Mouse (Mus musculus) MEL (cell line): ENCODE results near the gene Tubgcp6. TPM values are rescaled to one million over a fixed set of nuclear protein-coding genes. Genes with fewer than 3 reads are reported as not detected.

Source experiments
- DNase-seq: peaks from one replicate; pipeline ENCODE4 v3.0.0; 2011; ENCODE audit warnings: low read depth, low spot score
- H3K27ac ChIP-seq: 2 replicates; pipeline ENCODE4 v1.5.1; 2012; ENCODE audit warnings: low read depth, mild to moderate bottlenecking, control low read depth, low read length, moderate library complexity; ENCODE audit not compliant: control insufficient read depth
- H3K27me3 ChIP-seq, 2 experiments: fragments of 150-350 bp in 1 of 2; sonication (generic) in 1 of 2; 2 replicates each; pipeline ENCODE4 v1.6.1; 2012; ENCODE audit warnings: low read length in 2 of 2, mild to moderate bottlenecking in 2 of 2, improper control_type of control experiment in 1 of 2, moderate library complexity in 1 of 2; ENCODE audit not compliant: insufficient read depth in 2 of 2, control insufficient read depth in 1 of 2
- H3K36me3 ChIP-seq, 2 experiments: 2 replicates each; pipeline ENCODE4 v1.6.1; 2012 to 2014; ENCODE audit warnings: low read length in 2 of 2, improper control_type of control experiment in 1 of 2, inconsistent platforms in 1 of 2, mild to moderate bottlenecking in 1 of 2; ENCODE audit not compliant: insufficient read depth in 2 of 2, control insufficient read depth in 1 of 2
- H3K4me1 ChIP-seq, 2 experiments: fragments of 150-350 bp in 1 of 2; sonication (generic) in 1 of 2; 2 replicates each; pipeline ENCODE4 v1.6.1; 2012; ENCODE audit warnings: low read length in 2 of 2, improper control_type of control experiment in 1 of 2, mild to moderate bottlenecking in 1 of 2; ENCODE audit not compliant: insufficient read depth in 2 of 2, control insufficient read depth in 1 of 2
- H3K4me3 ChIP-seq, 2 experiments: fragments of 150-350 bp in 1 of 2; sonication (generic) in 1 of 2; 2 replicates each; pipeline ENCODE4 v1.5.1; 2012; ENCODE audit warnings: low read depth in 2 of 2, low read length in 2 of 2, mild to moderate bottlenecking in 2 of 2, moderate library complexity in 2 of 2, control low read depth in 1 of 2, improper control_type of control experiment in 1 of 2; ENCODE audit not compliant: control insufficient read depth in 1 of 2, insufficient read depth in 1 of 2
- H3K79me2 ChIP-seq: 2 replicates; pipeline ENCODE4 v1.6.1; 2012; ENCODE audit warnings: mild to moderate bottlenecking, low read length, moderate library complexity; ENCODE audit not compliant: control insufficient read depth, poor library complexity, insufficient read depth
- H3K9ac ChIP-seq: 2 replicates; pipeline ENCODE4 v1.6.1; 2012; ENCODE audit warnings: low read depth, mild to moderate bottlenecking, control low read depth, low read length, moderate library complexity; ENCODE audit not compliant: control insufficient read depth, poor library complexity, severe bottlenecking
- H3K9me3 ChIP-seq: fragments of 150-350 bp; sonication (generic); replicated peaks from 2 replicates; pipeline ENCODE4 v1.6.1; 2012; ENCODE audit warnings: mild to moderate bottlenecking, low read length, improper control_type of control experiment, moderate library complexity; ENCODE audit not compliant: insufficient read depth
- BHLHE40 ChIP-seq: IDR thresholded peaks from 2 replicates; pipeline ENCODE4 v1.6.1; 2012; ENCODE audit warnings: low read depth, mild to moderate bottlenecking, inconsistent platforms, low read length, improper control_type of control experiment, borderline replicate concordance
- CHD2 ChIP-seq: IDR thresholded peaks from 2 replicates; pipeline ENCODE4 v1.6.1; 2011; ENCODE audit warnings: low read length, improper control_type of control experiment
- E2F4 ChIP-seq: IDR thresholded peaks from 2 replicates; pipeline ENCODE4 v1.6.1; 2011; ENCODE audit warnings: low read depth, low read length, improper control_type of control experiment, borderline replicate concordance
- EP300 ChIP-seq, 2 experiments: IDR thresholded peaks; 2 replicates each; pipeline ENCODE4 v1.6.1; 2011; ENCODE audit warnings: improper control_type of control experiment in 2 of 2, low read length in 2 of 2, low read depth in 1 of 2, mild to moderate bottlenecking in 1 of 2
- GABPA ChIP-seq: IDR thresholded peaks from 2 replicates; pipeline ENCODE4 v1.6.1; 2012; ENCODE audit warnings: low read depth, mild to moderate bottlenecking, inconsistent platforms, low read length, improper control_type of control experiment, moderate library complexity
- MAX ChIP-seq: IDR thresholded peaks from 2 replicates; pipeline ENCODE4 v1.6.1; 2011; ENCODE audit warnings: low read length, improper control_type of control experiment
- MXI1 ChIP-seq: IDR thresholded peaks from 2 replicates; pipeline ENCODE4 v1.6.1; 2011; ENCODE audit warnings: mild to moderate bottlenecking, low read depth, low read length, improper control_type of control experiment
- MYC ChIP-seq: IDR thresholded peaks from 2 replicates; pipeline ENCODE4 v1.6.1; 2011; ENCODE audit warnings: low read depth, mild to moderate bottlenecking, low read length, improper control_type of control experiment, moderate library complexity
- NRF1 ChIP-seq: IDR thresholded peaks from 2 replicates; pipeline ENCODE4 v1.6.1; 2014; ENCODE audit warnings: low read depth, mild to moderate bottlenecking, inconsistent platforms, low read length, improper control_type of control experiment, moderate library complexity; ENCODE audit not compliant: poor library complexity, insufficient read depth, severe bottlenecking
- POLR2AphosphoS5 ChIP-seq: IDR thresholded peaks from 2 replicates; pipeline ENCODE4 v1.6.1; 2012; ENCODE audit warnings: low read depth, borderline replicate concordance, mild to moderate bottlenecking, inconsistent platforms, low read length, moderate library complexity, mixed read lengths
- RAD21 ChIP-seq: IDR thresholded peaks from 2 replicates; pipeline ENCODE4 v1.6.1; 2011; ENCODE audit warnings: mild to moderate bottlenecking, low read depth, low read length, improper control_type of control experiment
- SIN3A ChIP-seq: IDR thresholded peaks from 2 replicates; pipeline ENCODE4 v1.6.1; 2012; ENCODE audit warnings: low read length, improper control_type of control experiment, inconsistent platforms
- TAL1 ChIP-seq: IDR thresholded peaks from 2 replicates; pipeline ENCODE4 v1.6.1; 2012; ENCODE audit warnings: mild to moderate bottlenecking, inconsistent platforms, low read length, moderate library complexity, mixed read lengths
- TBP ChIP-seq: IDR thresholded peaks from 2 replicates; pipeline ENCODE4 v1.8.0; 2011; ENCODE audit warnings: low read depth, low read length, improper control_type of control experiment
- UBTF ChIP-seq: IDR thresholded peaks from 2 replicates; pipeline ENCODE4 v1.6.1; 2012; ENCODE audit warnings: low read depth, mild to moderate bottlenecking, inconsistent platforms, low read length, improper control_type of control experiment, moderate library complexity, borderline replicate concordance; ENCODE audit not compliant: insufficient read depth
- ZC3H11A ChIP-seq: IDR thresholded peaks from 2 replicates; pipeline ENCODE4 v1.6.1; 2012; ENCODE audit warnings: low read depth, mild to moderate bottlenecking, inconsistent platforms, low read length, improper control_type of control experiment
- ZMIZ1 ChIP-seq: IDR thresholded peaks from 2 replicates; pipeline ENCODE4 v1.6.1; 2012; ENCODE audit warnings: low read depth, mild to moderate bottlenecking, inconsistent platforms, low read length, improper control_type of control experiment, moderate library complexity
- polyA plus RNA-seq, 2 experiments: library from polyadenylated mRNA; stranded (reverse) in 1 of 2; unstranded in 1 of 2; fragments of >175 nt in 1 of 2; fragments of >200 nt in 1 of 2; gene quantifications; 2 replicates each; pipeline versions ENCODE4 v1.2.1 to v1.2.4; 2012; ENCODE audit warnings: low replicate concordance in 2 of 2, low read depth in 1 of 2; ENCODE audit not compliant: insufficient read length in 2 of 2, insufficient read depth in 1 of 2, missing spikeins in 1 of 2
- total RNA-seq: library from RNA; depleted of rRNA; stranded (reverse); fragments of 300-350 nt; gene quantifications from 2 replicates; pipeline ENCODE4 v1.2.3, GENCODE M21; 2012

Gene Tubgcp6
- total and polyA plus RNA-seq, 3 experiments: 17.5 to 25.3 TPM; not detected in 1

DNA sequence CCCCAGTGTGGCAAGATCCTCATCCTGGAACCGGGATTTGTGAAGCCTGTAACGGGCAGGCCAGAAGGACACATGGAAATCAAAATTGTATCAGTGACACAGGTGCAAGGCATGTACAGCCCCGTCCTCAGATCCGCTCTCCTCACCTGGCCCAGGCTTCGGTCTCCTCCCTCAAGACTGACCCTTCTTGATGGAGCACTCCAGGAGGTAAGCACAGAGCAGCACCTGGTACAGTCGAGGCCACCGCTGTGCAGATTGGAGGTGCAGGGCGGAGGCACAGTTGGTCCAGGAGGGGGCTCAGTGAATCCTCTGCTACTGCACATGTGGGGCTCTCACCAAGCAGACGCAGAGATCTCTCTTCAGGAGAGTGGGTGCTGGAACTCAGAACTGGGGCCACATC, 2.4 kb upstream of the Tubgcp6 start:
- TF ChIP-seq ZMIZ1 (no peak), TAL1 (no peak), UBTF (no peak), MAX (no peak), EP300 (IDR thresholded peaks at IDR 0.05; ENCODE audit: low read depth in 1 of 2, low read length in 2 of 2) (no peak), MXI1 (no peak), E2F4 (no peak), ZC3H11A (no peak)
- Histone ChIP-seq H3K9ac (no peak overlapping the region), H3K27ac (no peak overlapping the region), H3K27me3 (no peaks in the 10 kb centered on the region), H3K4me3 (no peak overlapping the region), H3K79me2 (peaks cover 33% of the 10 kb centered on the region), H3K9me3 (no peaks in the 10 kb centered on the region), H3K4me1 (peaks cover 0 to 24% of the 10 kb centered on the region in 2 experiments; a peak in 3 of 4 replicates), H3K36me3 (peaks cover 0 to 12% of the 10 kb centered on the region in 2 experiments; a peak in 3 of 4 replicates)
- no peak for DNase-seq

DNA sequence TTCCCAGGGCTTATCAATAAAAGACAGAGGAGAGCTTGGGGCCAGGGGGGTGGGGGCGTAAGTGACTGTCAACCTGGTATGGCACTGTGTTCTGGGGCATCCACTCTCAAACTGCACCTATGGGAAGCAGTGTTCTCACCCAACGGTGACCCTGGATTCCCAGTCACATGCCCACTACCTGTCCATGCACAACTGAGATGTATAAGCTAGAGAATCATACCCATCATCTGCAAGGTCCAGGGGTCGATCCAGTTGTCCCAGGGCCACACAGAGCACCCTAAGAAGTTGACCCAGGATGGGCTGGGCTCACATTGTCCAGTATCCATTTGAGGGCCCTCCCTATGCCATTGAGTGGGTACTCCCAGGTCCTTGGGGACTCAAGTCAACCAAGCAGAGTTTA, 1.4 kb upstream of the Tubgcp6 start:
- H3K79me2 ChIP-seq: peaks cover 41% of the 10 kb centered on the region
- H3K4me1 ChIP-seq: peaks cover 0 to 24% of the 10 kb centered on the region in 2 experiments; a peak in 3 of 4 replicates
- H3K27me3 ChIP-seq: no peaks in the 10 kb centered on the region
- no peak overlapping the region for H3K27ac ChIP-seq
- H3K36me3 ChIP-seq: peaks cover 0 to 14% of the 10 kb centered on the region in 2 experiments; a peak in 3 of 4 replicates
- no peak for DNase-seq
- H3K9ac ChIP-seq: no peak overlapping the region
- no peaks in the 10 kb centered on the region for H3K9me3 ChIP-seq
- no peak overlapping the region for H3K4me3 ChIP-seq
- no peak for TF ChIP-seq GABPA
- TF ChIP-seq POLR2AphosphoS5: no peak
- no peak for TF ChIP-seq NRF1
- no peak for TF ChIP-seq TBP
- no peak for TF ChIP-seq SIN3A
- TF ChIP-seq BHLHE40: no peak
- no peak for TF ChIP-seq E2F4
- TF ChIP-seq RAD21: no peak
- TF ChIP-seq MYC: no peak
- TF ChIP-seq CHD2: no peak
- TF ChIP-seq, all 39 proteins: peak for 0
